Mouse (Mus musculus) heart, embryonic 12.5 days (tissue): ENCODE data around the gene Slc9b2. TPM values are rescaled to one million over a fixed set of nuclear protein-coding genes. Genes with fewer than 3 reads are reported as not detected.

Experiments
- ATAC-seq: fragments of 200-750 bp; cut with Nextera tagmentation; 2 replicates; pipeline ENCODE4 v1.8.0; 2017; ENCODE audit warnings: moderate TSS enrichment, moderate library complexity; ENCODE audit not compliant: insufficient number of reproducible peaks, low FRiP score
- H3K27ac ChIP-seq: fragments of 300-500 bp; sonication (generic); 2 replicates; pipeline ENCODE4 v1.5.1; 2016; ENCODE audit warnings: mild to moderate bottlenecking, moderate library complexity; ENCODE audit not compliant: poor library complexity, severe bottlenecking
- H3K27me3 ChIP-seq: fragments of 300-500 bp; sonication (generic); replicated peaks from 2 replicates; pipeline ENCODE4 v1.6.1; 2016; ENCODE audit warnings: mild to moderate bottlenecking, moderate library complexity
- H3K36me3 ChIP-seq: fragments of 300-500 bp; sonication (generic); 2 replicates; pipeline ENCODE4 v1.6.1; 2016; ENCODE audit warnings: mild to moderate bottlenecking, moderate library complexity
- H3K4me1 ChIP-seq: fragments of 300-500 bp; sonication (generic); replicated peaks from 2 replicates; pipeline ENCODE4 v1.6.1; 2016; ENCODE audit warnings: mild to moderate bottlenecking
- H3K4me2 ChIP-seq: fragments of 300-500 bp; sonication (generic); 2 replicates; pipeline ENCODE4 v1.6.1; 2016; ENCODE audit warnings: mild to moderate bottlenecking, moderate library complexity
- H3K4me3 ChIP-seq: fragments of 300-500 bp; sonication (generic); 2 replicates; pipeline ENCODE4 v1.5.1; 2016; ENCODE audit warnings: mild to moderate bottlenecking
- H3K9ac ChIP-seq: fragments of 300-500 bp; sonication (generic); 2 replicates; pipeline ENCODE4 v1.6.1; 2016; ENCODE audit warnings: mild to moderate bottlenecking, moderate library complexity
- H3K9me3 ChIP-seq: fragments of 300-500 bp; sonication (generic); replicated peaks from 2 replicates; pipeline ENCODE4 v1.6.1; 2016; ENCODE audit warnings: mild to moderate bottlenecking, moderate library complexity
- WGBS: fragments of 180-500 bp; shearing (Covaris S2); methylation state at CpG from one replicate; pipeline ENCODE4 v1.1.7; 2016; 5-methylcytosine and 5-hydroxymethylcytosine counted together
- polyA plus RNA-seq: library from polyadenylated mRNA; unstranded; fragments of >200 nt; fragmentation: Nextera tagmentation; extraction: Ambion mirVana; gene quantifications from 2 replicates; pipeline ENCODE4 v1.2.1, GENCODE M21; 2016

Slc9b2 gene
- polyA plus RNA-seq, 1 experiment from 2014 or later = 0.77 TPM

- ATAC-seq = no peak
- H3K9me3 ChIP-seq = peaks cover 4% of the 10 kb centered on the region; the same call in 1 of the 2 replicates
- H3K36me3 ChIP-seq = no peaks in the 10 kb centered on the region
- H3K4me1 ChIP-seq = peaks cover 2% of the 10 kb centered on the region; the same call in 1 of the 2 replicates
- 35% methylated on average over 2 of the region's 2 CpGs for WGBS
- H3K27me3 ChIP-seq = 0 out of 2 replicates have a peak, but pooled peaks cover 4% of the 10 kb centered on the region
- no peak overlapping the region for H3K9ac ChIP-seq
- no peak overlapping the region for H3K27ac ChIP-seq
- no peak overlapping the region for H3K4me3 ChIP-seq
- no peak overlapping the region for H3K4me2 ChIP-seq
Observed at GRCm38 (mm10) chr3:135312916-135313491, 5.5 kb downstream of the Slc9b2 start.

GRCm38 (mm10) chr3:135313727-135314126 lies 6.2 kb downstream of the Slc9b2 start:
- no peak for ATAC-seq
- Histone ChIP-seq H3K27ac (no peak overlapping the region), H3K36me3 (no peaks in the 10 kb centered on the region), H3K9me3 (peaks cover 4% of the 10 kb centered on the region; the same call in 1 of the 2 replicates), H3K4me2 (no peak overlapping the region), H3K9ac (no peak overlapping the region), H3K27me3 (no peaks in the 10 kb centered on the region), H3K4me1 (no peaks in the 10 kb centered on the region), H3K4me3 (no peak overlapping the region)
- WGBS = 76% methylated on average over 2 of the region's 2 CpGs

GRCm38 (mm10) chr3:135314811-135315210 lies 7.3 kb downstream of the Slc9b2 start:
- H3K27me3 ChIP-seq = no peaks in the 10 kb centered on the region
- H3K36me3 ChIP-seq = no peaks in the 10 kb centered on the region
- 52% methylated on average over 2 of the region's 2 CpGs for WGBS
- no peak for ATAC-seq
- no peak overlapping the region for H3K4me3 ChIP-seq
- no peak overlapping the region for H3K9ac ChIP-seq
- H3K9me3 ChIP-seq = peaks cover 4% of the 10 kb centered on the region; the same call in 1 of the 2 replicates
- H3K4me2 ChIP-seq = no peak overlapping the region
- no peaks in the 10 kb centered on the region for H3K4me1 ChIP-seq
- H3K27ac ChIP-seq = no peak overlapping the region

GRCm38 (mm10) chr3:135315720-135316425 lies 8.4 kb downstream of the Slc9b2 start:
- Histone ChIP-seq H3K27me3 (no peaks in the 10 kb centered on the region), H3K9me3 (peaks cover 4% of the 10 kb centered on the region; the same call in 1 of the 2 replicates), H3K27ac (no peak overlapping the region), H3K4me1 (no peaks in the 10 kb centered on the region), H3K4me3 (no peak overlapping the region), H3K4me2 (no peak overlapping the region), H3K36me3 (no peaks in the 10 kb centered on the region), H3K9ac (no peak overlapping the region)
- no peak for ATAC-seq
- 80% methylated on average over 9 of the region's 9 CpGs for WGBS

- WGBS = 62% methylated on average over 11 of the region's 11 CpGs
- no peaks in the 10 kb centered on the region for H3K4me1 ChIP-seq
- ATAC-seq = no peak
- no peaks in the 10 kb centered on the region for H3K36me3 ChIP-seq
- no peak overlapping the region for H3K4me3 ChIP-seq
- H3K9me3 ChIP-seq = peaks cover 4% of the 10 kb centered on the region; the same call in 1 of the 2 replicates
- H3K4me2 ChIP-seq = no peak overlapping the region
- no peaks in the 10 kb centered on the region for H3K27me3 ChIP-seq
- H3K27ac ChIP-seq = no peak overlapping the region
- no peak overlapping the region for H3K9ac ChIP-seq
Observed at GRCm38 (mm10) chr3:135318331-135318730, 10.8 kb downstream of the Slc9b2 start.

- ATAC-seq = no peak
- Histone ChIP-seq H3K4me3 (no peak overlapping the region), H3K9ac (no peak overlapping the region), H3K9me3 (no peaks in the 10 kb centered on the region), H3K36me3 (no peaks in the 10 kb centered on the region), H3K27me3 (no peaks in the 10 kb centered on the region), H3K27ac (no peak overlapping the region), H3K4me1 (no peaks in the 10 kb centered on the region), H3K4me2 (no peak overlapping the region)
- WGBS = 75% methylated on average over 6 of the region's 6 CpGs
Observed at GRCm38 (mm10) chr3:135324354-135324753, 16.9 kb downstream of the Slc9b2 start.

- WGBS = 73% methylated on average over 6 of the region's 6 CpGs
- H3K27ac ChIP-seq = no peak overlapping the region
- no peaks in the 10 kb centered on the region for H3K4me1 ChIP-seq
- no peak overlapping the region for H3K9ac ChIP-seq
- ATAC-seq = no peak
- H3K36me3 ChIP-seq = no peaks in the 10 kb centered on the region
- no peak overlapping the region for H3K4me3 ChIP-seq
- no peak overlapping the region for H3K4me2 ChIP-seq
- H3K9me3 ChIP-seq = no peaks in the 10 kb centered on the region
- H3K27me3 ChIP-seq = no peaks in the 10 kb centered on the region
Observed at GRCm38 (mm10) chr3:135327176-135327575, 19.7 kb downstream of the Slc9b2 start.

GRCm38 (mm10) chr3:135327601-135328000 lies 20.1 kb downstream of the Slc9b2 start:
- Histone ChIP-seq H3K27ac (no peak overlapping the region), H3K36me3 (no peaks in the 10 kb centered on the region), H3K27me3 (no peaks in the 10 kb centered on the region), H3K9ac (no peak overlapping the region), H3K4me3 (no peak overlapping the region), H3K4me2 (no peak overlapping the region), H3K4me1 (no peaks in the 10 kb centered on the region), H3K9me3 (no peaks in the 10 kb centered on the region)
- no peak for ATAC-seq
- WGBS = 57% methylated on average over 2 of the region's 2 CpGs

GRCm38 (mm10) chr3:135328560-135328959 lies 21.1 kb downstream of the Slc9b2 start:
- Histone ChIP-seq H3K27ac (no peak overlapping the region), H3K4me2 (no peak overlapping the region), H3K36me3 (no peaks in the 10 kb centered on the region), H3K9ac (no peak overlapping the region), H3K9me3 (no peaks in the 10 kb centered on the region), H3K27me3 (no peaks in the 10 kb centered on the region), H3K4me3 (no peak overlapping the region), H3K4me1 (no peaks in the 10 kb centered on the region)
- WGBS = 29% methylated on average over 3 of the region's 3 CpGs
- ATAC-seq = no peak

GRCm38 (mm10) chr3:135332691-135333090 lies 25.2 kb downstream of the Slc9b2 start:
- Histone ChIP-seq H3K4me1 (no peaks in the 10 kb centered on the region), H3K27ac (no peak overlapping the region), H3K9ac (no peak overlapping the region), H3K4me3 (no peak overlapping the region), H3K9me3 (no peaks in the 10 kb centered on the region), H3K4me2 (no peak overlapping the region), H3K36me3 (no peaks in the 10 kb centered on the region), H3K27me3 (no peaks in the 10 kb centered on the region)
- ATAC-seq = no peak

- Histone ChIP-seq H3K4me2 (no peak overlapping the region), H3K9ac (no peak overlapping the region), H3K4me3 (no peak overlapping the region), H3K27me3 (no peaks in the 10 kb centered on the region), H3K27ac (no peak overlapping the region), H3K36me3 (no peaks in the 10 kb centered on the region), H3K9me3 (no peaks in the 10 kb centered on the region), H3K4me1 (no peaks in the 10 kb centered on the region)
- 36% methylated on average over 4 of the region's 4 CpGs for WGBS
- ATAC-seq = no peak
Observed at GRCm38 (mm10) chr3:135333763-135334162, 26.3 kb downstream of the Slc9b2 start.
